Mouse (Mus musculus) C2C12 (cell line): ENCODE measurements around the gene Vamp5.

Source experiments
- CEBPB ChIP-seq: IDR thresholded peaks from one replicate; pipeline ENCODE4 v1.6.1; 2011; ENCODE audit warnings: low read depth, mild to moderate bottlenecking, control low read depth, moderate library complexity
- CTCF ChIP-seq: IDR thresholded peaks from one replicate; pipeline ENCODE4 v1.5.1; 2011; ENCODE audit not compliant: control insufficient read depth, insufficient read depth, insufficient read length
- FOSL1 ChIP-seq: IDR thresholded peaks from one replicate; pipeline ENCODE4 v1.8.0; 2011; ENCODE audit warnings: mild to moderate bottlenecking, low read length; ENCODE audit not compliant: poor library complexity, insufficient read depth, severe bottlenecking
- MAX ChIP-seq: IDR thresholded peaks from one replicate; pipeline ENCODE4 v1.6.1; 2011; ENCODE audit warnings: mild to moderate bottlenecking, control low read depth
- USF1 ChIP-seq: IDR thresholded peaks from one replicate; pipeline ENCODE4 v1.6.1; 2011; ENCODE audit warnings: low read depth, mild to moderate bottlenecking, control low read depth, moderate library complexity

GRCm38 (mm10) chr6:72405356-72405755 lies 25.1 kb upstream of the Vamp5 start:
- TF ChIP-seq CTCF, result no peak
- no peak for TF ChIP-seq FOSL1
- TF ChIP-seq CEBPB, result no peak
- TF ChIP-seq MAX, result no peak
- TF ChIP-seq USF1, result no peak
